Mouse (Mus musculus) left cerebral cortex, postnatal 36 days (tissue): ENCODE measurements around the gene Fam114a1. TPM values are rescaled to one million over a fixed set of nuclear protein-coding genes. Genes with fewer than 3 reads are reported as not detected.
A peak's percentile ranks its signal among the peaks of the same experiment; 100 is the strongest.

Source experiments
- DNase-seq, 2 experiments: peaks; one replicate each; pipeline ENCODE4 v3.0.0; 2021 to 2022; ENCODE audit warnings: low spot score in 2 of 2, mixed read lengths in 1 of 2
- intact Hi-C: fragments of 180-260 bp; cut with DNase I; formaldehyde crosslinking; loops from one replicate; pipeline ENCODE4 v1.15.1; 2025
- total RNA-seq, 2 experiments: library from RNA; stranded (reverse); gene quantifications; 2 replicates each; pipeline ENCODE4 v1.2.3; 2021

Fam114a1 gene
- total RNA-seq, result 1 to 10 TPM; 5.1 to 7.0 TPM

GRCm38 (mm10) chr5:64969861-64970771 is at the start of gene Fam114a1:
Fam114a1 (plus strand) TSS chr5:64970071.
- peak; percentile 10 to 35 for DNase-seq
- intact Hi-C loops, result loop anchor here (10.0 kb wide), 1 partner anchor 85 kb away; no protein-coding TSS in a partner anchor

GRCm38 (mm10) chr5:64922891-64923381 is 46.9 kb upstream of the Fam114a1 start:
- intact Hi-C loops, result no loop called here
- no peak for DNase-seq

- DNase-seq, result no peak
- intact Hi-C loops, result no loop called here
Measured at GRCm38 (mm10) chr5:64932215-64932614, 37.7 kb upstream of the Fam114a1 start.

GRCm38 (mm10) chr5:64932775-64933174 is 37.1 kb upstream of the Fam114a1 start:
- DNase-seq, result no peak
- intact Hi-C loops, result no loop called here

GRCm38 (mm10) chr5:64951486-64951885 is 18.4 kb upstream of the Fam114a1 start:
- intact Hi-C loops, result no loop called here
- DNase-seq, result peak; percentile 7 to 11

- no peak for DNase-seq
- intact Hi-C loops, result no loop called here
Measured at GRCm38 (mm10) chr5:64954931-64955330, 14.9 kb upstream of the Fam114a1 start.

- intact Hi-C loops, result no loop called here
- DNase-seq, result no peak
Measured at GRCm38 (mm10) chr5:64958991-64959842, 10.7 kb upstream of the Fam114a1 start.

GRCm38 (mm10) chr5:64959843-64960230 is 10.0 kb upstream of the Fam114a1 start, which contains the start of gene Tlr6:
Tlr6 (minus strand) TSS chr5:64960097.
- peak in 1 of 2 experiments; percentile 31 for DNase-seq
- intact Hi-C loops, result loop anchor here (10.0 kb wide), 1 partner anchor 75 kb away; no protein-coding TSS in a partner anchor

- DNase-seq, result no peak
- intact Hi-C loops, result loop anchor here (10.0 kb wide), 1 partner anchor 76 kb away; no protein-coding TSS in a partner anchor
Measured at GRCm38 (mm10) chr5:64960857-64961391, 8.9 kb upstream of the Fam114a1 start.

GRCm38 (mm10) chr5:64963271-64963670 is 6.6 kb upstream of the Fam114a1 start:
- DNase-seq, result no peak
- intact Hi-C loops, result loop anchor here (10.0 kb wide), 1 partner anchor 78 kb away; no protein-coding TSS in a partner anchor

- DNase-seq, result no peak
- intact Hi-C loops, result loop anchor here (10.0 kb wide), 1 partner anchor 79 kb away; no protein-coding TSS in a partner anchor
Measured at GRCm38 (mm10) chr5:64963735-64964134, 6.1 kb upstream of the Fam114a1 start.

GRCm38 (mm10) chr5:64968961-64969860 is 660 bp upstream of the Fam114a1 start:
- intact Hi-C loops, result loop anchor here (10.0 kb wide), 1 partner anchor 84 kb away; no protein-coding TSS in a partner anchor
- no peak for DNase-seq

GRCm38 (mm10) chr5:64975121-64975520 is 5.2 kb downstream of the Fam114a1 start:
- no peak for DNase-seq
- intact Hi-C loops, result no loop called here

- DNase-seq, result no peak
- intact Hi-C loops, result no loop called here
Measured at GRCm38 (mm10) chr5:64977128-64977527, 7.3 kb downstream of the Fam114a1 start.

GRCm38 (mm10) chr5:64985971-64986370 is 16.1 kb downstream of the Fam114a1 start:
- DNase-seq, result no peak
- intact Hi-C loops, result no loop called here

GRCm38 (mm10) chr5:64989940-64990339 is 20.1 kb downstream of the Fam114a1 start:
- intact Hi-C loops, result loop anchor here (10.0 kb wide), 1 partner anchor 105 kb away; no protein-coding TSS in a partner anchor
- no peak for DNase-seq

GRCm38 (mm10) chr5:64992540-64992939 is 22.7 kb downstream of the Fam114a1 start:
- intact Hi-C loops, result loop anchor here (10.0 kb wide), 1 partner anchor 108 kb away; no protein-coding TSS in a partner anchor
- no peak for DNase-seq

GRCm38 (mm10) chr5:64995408-64995807 is 25.5 kb downstream of the Fam114a1 start:
- no peak for DNase-seq
- intact Hi-C loops, result loop anchor here (10.0 kb wide), 1 partner anchor 111 kb away; no protein-coding TSS in a partner anchor
